Mouse (Mus musculus) megakaryocyte, embryonic 14.5 days (primary cell): ENCODE measurements at regions not wholly inside any gene's neighbourhood (a gene's known extent, or its start where the extent isn't known, plus 50 kb on each side); places are given as distances from the start of the nearest gene placed in this dataset.

Experiments used
- H3K27me3 ChIP-seq: replicated peaks from 2 replicates; pipeline ENCODE3; 2012; ENCODE audit warnings: inconsistent platforms
- H3K36me3 ChIP-seq: replicated peaks from 2 replicates; pipeline ENCODE3; 2012; ENCODE audit warnings: low read length, inconsistent platforms, mixed read lengths
- H3K4me1 ChIP-seq: 2 replicates; pipeline ENCODE4 v1.6.1; 2012; ENCODE audit warnings: inconsistent platforms
- H3K4me3 ChIP-seq: replicated peaks from 2 replicates; pipeline ENCODE3; 2012; ENCODE audit warnings: moderate library complexity, mild to moderate bottlenecking, inconsistent platforms
- H3K9me3 ChIP-seq: 2 replicates; pipeline ENCODE4 v1.6.1; 2012; ENCODE audit warnings: inconsistent platforms
- FLI1 ChIP-seq: IDR thresholded peaks from 2 replicates; pipeline ENCODE4 v1.6.1; 2012; ENCODE audit warnings: low read length, inconsistent platforms, mixed read lengths
- GATA1 ChIP-seq: IDR thresholded peaks from 3 replicates; pipeline ENCODE4 v1.6.1; 2012; ENCODE audit warnings: mixed read lengths, low read length, inconsistent platforms, borderline replicate concordance

GRCm38 (mm10) chr11:25538641-25539258 lies 671.8 kb downstream of the 5730522E02Rik start:
- TF ChIP-seq GATA1 (no peak), FLI1 (no peak)
- Histone ChIP-seq H3K4me3 (peak overlapping the region; percentile 76), H3K4me1 (no peaks in the 10 kb centered on the region), H3K36me3 (no peaks in the 10 kb centered on the region), H3K27me3 (no peaks in the 10 kb centered on the region), H3K9me3 (no peaks in the 10 kb centered on the region)

- Histone ChIP-seq H3K9me3 (no peaks in the 10 kb centered on the region), H3K4me3 (no peak overlapping the region), H3K4me1 (no peaks in the 10 kb centered on the region), H3K36me3 (no peaks in the 10 kb centered on the region), H3K27me3 (no peaks in the 10 kb centered on the region)
- TF ChIP-seq GATA1 (no peak), FLI1 (no peak)
These were observed 674.5 kb downstream of the 5730522E02Rik start for GRCm38 (mm10) chr11:25536069-25536468.

DNA sequence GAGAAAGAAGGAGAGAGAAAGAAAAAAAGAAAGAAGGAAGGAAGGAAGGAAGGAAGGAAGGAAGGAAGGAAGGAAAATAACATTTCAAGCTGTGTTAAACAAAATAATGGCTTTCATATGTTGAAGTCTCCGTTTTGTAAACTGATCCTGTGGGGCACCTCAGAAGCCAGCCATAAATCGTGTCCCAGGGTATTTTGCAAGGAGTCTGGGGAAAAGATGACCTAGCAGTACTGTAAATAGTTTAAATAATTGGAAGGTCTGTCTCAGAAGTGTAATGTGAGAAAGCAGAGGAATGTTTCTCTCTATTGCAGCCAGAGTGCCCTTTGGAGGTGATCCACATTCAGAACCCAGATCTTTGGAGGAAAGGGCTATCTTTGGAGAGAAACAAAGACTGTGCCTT lies 677.5 kb downstream of the 5730522E02Rik start:
- H3K4me1 ChIP-seq, result no peaks in the 10 kb centered on the region
- no peaks in the 10 kb centered on the region for H3K36me3 ChIP-seq
- TF ChIP-seq GATA1, result no peak
- H3K4me3 ChIP-seq, result no peak overlapping the region
- no peaks in the 10 kb centered on the region for H3K9me3 ChIP-seq
- H3K27me3 ChIP-seq, result no peaks in the 10 kb centered on the region

GRCm38 (mm10) chr11:25531668-25532398 lies 678.7 kb downstream of the 5730522E02Rik start:
- Histone ChIP-seq H3K9me3 (no peaks in the 10 kb centered on the region), H3K27me3 (no peaks in the 10 kb centered on the region), H3K4me3 (no peak overlapping the region), H3K36me3 (no peaks in the 10 kb centered on the region), H3K4me1 (no peaks in the 10 kb centered on the region)
- TF ChIP-seq FLI1, result no peak
- no peak for TF ChIP-seq GATA1

DNA sequence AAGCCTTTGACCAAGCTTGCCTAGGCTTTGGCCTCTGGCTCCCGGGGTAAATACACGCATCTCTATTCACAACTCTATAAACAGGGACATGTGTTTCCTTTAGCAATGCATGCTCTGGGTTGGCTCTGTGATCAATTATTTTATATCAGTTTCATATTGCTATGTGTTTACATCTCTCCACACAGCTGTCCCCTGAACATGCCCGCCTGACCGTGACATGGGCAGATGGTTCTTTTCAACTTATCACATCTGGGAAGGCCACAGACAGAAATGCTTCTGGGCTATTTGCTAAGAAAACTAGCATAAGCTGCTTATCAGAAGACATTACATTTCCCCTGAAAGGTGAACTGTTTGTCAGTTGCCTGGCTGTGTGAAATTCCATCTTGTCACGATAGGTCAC lies 682.5 kb downstream of the 5730522E02Rik start:
- Histone ChIP-seq H3K36me3 (no peaks in the 10 kb centered on the region), H3K9me3 (no peaks in the 10 kb centered on the region), H3K4me1 (no peaks in the 10 kb centered on the region), H3K27me3 (no peaks in the 10 kb centered on the region), H3K4me3 (no peak overlapping the region)
- TF ChIP-seq FLI1 (no peak), GATA1 (no peak)

DNA sequence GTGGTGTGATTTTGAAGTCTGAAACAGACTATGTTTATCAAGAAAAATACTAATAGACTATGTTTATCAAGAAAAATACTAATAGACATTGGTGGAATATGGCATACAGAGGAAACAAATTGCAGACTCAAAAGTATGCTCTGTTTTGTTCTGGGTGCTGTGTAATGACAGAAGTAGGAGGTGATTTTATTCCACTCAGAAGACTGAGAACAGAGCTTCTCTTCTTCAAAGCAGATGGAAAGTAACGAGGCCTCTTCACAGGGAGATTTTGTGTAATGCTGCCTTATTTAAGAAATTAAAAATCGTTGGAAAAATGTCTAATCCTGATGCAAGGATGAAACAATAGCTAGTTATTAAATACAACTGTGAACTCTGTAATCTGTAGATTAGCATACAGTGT lies 691.7 kb downstream of the 5730522E02Rik start:
- H3K36me3 ChIP-seq, result no peaks in the 10 kb centered on the region
- no peaks in the 10 kb centered on the region for H3K4me1 ChIP-seq
- TF ChIP-seq FLI1 (no peak), GATA1 (no peak)
- H3K9me3 ChIP-seq, result no peaks in the 10 kb centered on the region
- H3K27me3 ChIP-seq, result no peaks in the 10 kb centered on the region
- no peak overlapping the region for H3K4me3 ChIP-seq

GRCm38 (mm10) chr11:25518131-25518530 lies 692.4 kb downstream of the 5730522E02Rik start:
- Histone ChIP-seq H3K4me1 (no peaks in the 10 kb centered on the region), H3K4me3 (no peak overlapping the region), H3K27me3 (no peaks in the 10 kb centered on the region), H3K36me3 (no peaks in the 10 kb centered on the region), H3K9me3 (no peaks in the 10 kb centered on the region)
- TF ChIP-seq FLI1, result no peak
- no peak for TF ChIP-seq GATA1

- no peaks in the 10 kb centered on the region for H3K4me1 ChIP-seq
- no peak overlapping the region for H3K4me3 ChIP-seq
- no peaks in the 10 kb centered on the region for H3K36me3 ChIP-seq
- no peaks in the 10 kb centered on the region for H3K27me3 ChIP-seq
- peaks cover 3% of the 10 kb centered on the region; the same call in 1 of the 2 replicates for H3K9me3 ChIP-seq
- no peak for TF ChIP-seq FLI1
- no peak for TF ChIP-seq GATA1
These were observed 705.1 kb downstream of the 5730522E02Rik start for GRCm38 (mm10) chr11:25505500-25505899.

- no peak for TF ChIP-seq GATA1
- no peak for TF ChIP-seq FLI1
- Histone ChIP-seq H3K9me3 (no peaks in the 10 kb centered on the region), H3K4me1 (no peaks in the 10 kb centered on the region), H3K4me3 (no peak overlapping the region), H3K36me3 (no peaks in the 10 kb centered on the region), H3K27me3 (no peaks in the 10 kb centered on the region)
These were observed 736.7 kb downstream of the 5730522E02Rik start for GRCm38 (mm10) chr11:25473682-25474365.

DNA sequence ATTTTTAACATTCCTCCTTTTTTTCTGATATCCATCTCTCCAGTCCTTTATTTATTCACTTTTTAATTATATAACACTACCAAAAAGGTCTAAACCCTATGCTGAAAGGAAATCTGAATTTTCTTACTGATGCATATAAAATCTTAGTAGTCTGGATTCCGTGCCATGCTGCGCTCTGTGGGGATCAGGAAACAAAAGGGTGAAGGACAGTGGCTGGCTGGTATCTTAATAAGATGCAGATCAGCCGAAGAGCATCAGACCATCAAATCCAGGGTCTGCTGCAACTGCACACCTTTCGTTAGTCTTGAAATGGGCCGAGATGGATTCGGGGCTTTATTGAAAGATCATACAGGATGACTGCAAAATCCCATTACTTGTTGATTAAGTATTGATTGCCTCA lies 740.7 kb downstream of the 5730522E02Rik start:
- H3K4me1 ChIP-seq, result no peaks in the 10 kb centered on the region
- no peak for TF ChIP-seq GATA1
- TF ChIP-seq FLI1, result no peak

More for the DNA sequence above, 740.7 kb downstream of the 5730522E02Rik start:
- no peaks in the 10 kb centered on the region for H3K36me3 ChIP-seq
- H3K9me3 ChIP-seq, result no peaks in the 10 kb centered on the region
- no peak overlapping the region for H3K4me3 ChIP-seq
- no peaks in the 10 kb centered on the region for H3K27me3 ChIP-seq
